Mouse (Mus musculus) T-cell, adult 66 days (primary cell): ENCODE data around the gene Kctd18. TPM values are rescaled to one million over a fixed set of nuclear protein-coding genes. Genes with fewer than 3 reads are reported as not detected.

Source experiments
- total RNA-seq, 2 experiments: library from RNA; stranded (reverse); gene quantifications; 3 replicates in 1 of 2; 4 replicates in 1 of 2; pipeline ENCODE4 v1.2.4; 2023

Gene Kctd18
- 10 to 100 TPM; 51.9 to 57.9 TPM for total RNA-seq

GRCm38 (mm10) chr1:58018856-58019255 lies at the start of gene Kctd18:
Gene Kctd18 (minus strand): TSS chr1:58018956.

DNA sequence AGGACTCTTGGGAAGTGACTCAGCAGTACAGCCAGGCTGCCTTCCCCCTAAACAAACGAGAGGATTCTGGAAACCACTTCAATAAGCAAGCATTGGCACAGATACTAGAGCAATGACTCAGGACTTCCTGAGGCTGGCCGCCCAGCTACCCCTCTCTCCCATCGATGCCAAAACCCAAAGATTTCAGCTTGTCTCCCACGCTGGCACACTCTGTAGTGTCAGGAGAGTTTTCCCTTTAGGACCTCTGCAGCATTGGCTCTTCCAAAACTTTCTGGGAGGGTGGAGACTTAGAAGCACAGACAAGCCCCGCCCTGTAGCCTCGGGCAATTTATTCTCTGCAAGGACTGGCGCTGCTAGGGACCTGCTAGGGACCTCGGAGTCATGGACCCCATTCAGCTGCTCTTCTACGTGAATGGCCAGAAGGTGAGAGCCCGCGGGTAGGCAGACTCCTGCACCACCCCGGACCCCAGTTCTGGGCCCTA lies 10.9 kb upstream of the Kctd18 start, which contains the start of gene Aox1:
Gene Aox1 (plus strand): TSS at position 296 of the 482 bp plus-strand sequence.

GRCm38 (mm10) chr1:57995432-57996132 lies 23.2 kb downstream of the Kctd18 start, which contains the start of gene Sgo2a:
Gene Sgo2a (plus strand): TSS chr1:57995971.

Other genes with a start within 250 kb of the Kctd18 start
- gene Spats2l, start 244.8 kb downstream of the Kctd18 start, total RNA-seq, result under 1 TPM in 1 of 2 experiments, not detected in 1; 0.24 TPM
- 1 to 10 TPM; 1.1 to 1.2 TPM for gene Sgo2a, start 23.0 kb downstream of the Kctd18 start, total RNA-seq
- not detected for gene Aox1, start 11.0 kb upstream of the Kctd18 start, total RNA-seq
- gene Aox3, start 94.2 kb upstream of the Kctd18 start, total RNA-seq, result not detected
- not detected for gene Aox4, start 191.4 kb upstream of the Kctd18 start, total RNA-seq